Mouse (Mus musculus) intestine, postnatal 0 days (tissue): ENCODE measurements at regions not wholly inside any gene's neighbourhood (a gene's known extent, or its start where the extent isn't known, plus 50 kb on each side); places are given as distances from the start of the nearest gene placed in this dataset.

Experiments used
- ATAC-seq: fragments of 200-750 bp; cut with Nextera tagmentation; 2 replicates; pipeline ENCODE4 v1.8.0; 2017; ENCODE audit warnings: mild to moderate bottlenecking, moderate TSS enrichment, moderate library complexity
- H3K27ac ChIP-seq: fragments of 300-500 bp; sonication (generic); 2 replicates; pipeline ENCODE4 v1.5.1; 2014; ENCODE audit warnings: mild to moderate bottlenecking, low read depth, low read length, moderate library complexity
- H3K27me3 ChIP-seq: fragments of 300-500 bp; sonication (generic); replicated peaks from 2 replicates; pipeline ENCODE4 v1.6.1; 2014; ENCODE audit warnings: low read length, mixed read lengths; ENCODE audit not compliant: control insufficient read depth, insufficient read depth
- H3K36me3 ChIP-seq: fragments of 300-500 bp; sonication (generic); 2 replicates; pipeline ENCODE4 v1.6.1; 2014; ENCODE audit warnings: mild to moderate bottlenecking, moderate library complexity; ENCODE audit not compliant: control insufficient read depth, insufficient read depth
- H3K4me1 ChIP-seq: fragments of 300-500 bp; sonication (generic); replicated peaks from 2 replicates; pipeline ENCODE4 v1.6.1; 2014; ENCODE audit warnings: antibody characterized with exemption, low read length, mixed read lengths; ENCODE audit not compliant: control insufficient read depth, insufficient read depth
- H3K4me2 ChIP-seq: fragments of 300-500 bp; sonication (generic); replicated peaks from 2 replicates; pipeline ENCODE4 v1.6.1; 2014; ENCODE audit warnings: low read depth, mild to moderate bottlenecking, moderate library complexity
- H3K4me3 ChIP-seq: fragments of 300-500 bp; sonication (generic); 2 replicates; pipeline ENCODE4 v1.5.1; 2014; ENCODE audit warnings: low read depth, low read length
- H3K9ac ChIP-seq: fragments of 300-500 bp; sonication (generic); 2 replicates; pipeline ENCODE4 v1.6.1; 2014; ENCODE audit warnings: mild to moderate bottlenecking, low read depth, low read length
- H3K9me3 ChIP-seq: fragments of 300-500 bp; sonication (generic); 2 replicates; pipeline ENCODE4 v1.6.1; 2016; ENCODE audit warnings: mixed run types; ENCODE audit not compliant: control insufficient read depth
- CTCF ChIP-seq: sonication (generic); IDR thresholded peaks from 2 replicates; pipeline ENCODE4 v1.5.1; 2016; ENCODE audit warnings: low read depth, mild to moderate bottlenecking, control low read depth, antibody characterized with exemption, moderate library complexity
- WGBS: fragments of 180-500 bp; shearing (Covaris S2); extraction: QIAGEN DNeasy Blood & Tissue Kit; methylation state at CpG from one replicate; pipeline ENCODE4 v1.1.7; 2014; 5-methylcytosine and 5-hydroxymethylcytosine counted together

GRCm38 (mm10) chr5:50570701-50571100 lies 511.9 kb upstream of the Adgra3 start:
- no peak for TF ChIP-seq CTCF
- Histone ChIP-seq H3K4me3 (no peak overlapping the region), H3K27me3 (no peaks in the 10 kb centered on the region), H3K36me3 (no peaks in the 10 kb centered on the region), H3K9me3 (no peaks in the 10 kb centered on the region), H3K4me2 (no peak overlapping the region), H3K27ac (no peak overlapping the region), H3K9ac (no peak overlapping the region), H3K4me1 (no peaks in the 10 kb centered on the region)
- no peak for ATAC-seq
- 68% methylated on average over 5 of the region's 5 CpGs for WGBS

DNA sequence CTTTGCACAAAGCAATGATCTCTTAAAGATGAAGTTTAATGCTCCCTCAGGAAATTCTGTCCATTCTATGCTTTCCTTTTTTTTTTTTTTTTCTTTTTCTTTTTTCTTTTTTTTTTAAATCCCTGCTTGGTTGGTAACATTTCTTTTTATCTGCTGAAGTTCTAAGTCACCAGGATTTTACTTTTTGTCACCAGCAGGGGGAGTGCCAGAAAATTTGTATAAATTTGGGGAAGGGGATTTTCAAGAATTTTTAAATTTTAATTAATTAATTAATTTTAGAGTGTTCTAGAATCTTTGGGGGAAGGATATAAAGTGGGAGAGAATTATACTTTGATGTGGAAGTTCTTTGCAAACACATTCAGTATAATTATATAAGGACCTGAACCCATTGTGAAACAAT lies 492.3 kb upstream of the Adgra3 start:
- no peak overlapping the region for H3K9ac ChIP-seq
- no peaks in the 10 kb centered on the region for H3K4me1 ChIP-seq
- H3K4me2 ChIP-seq = no peak overlapping the region
- H3K9me3 ChIP-seq = no peaks in the 10 kb centered on the region
- no peak for ATAC-seq
- H3K4me3 ChIP-seq = no peak overlapping the region
- TF ChIP-seq CTCF = peak; percentile 25
- no peak overlapping the region for H3K27ac ChIP-seq
- H3K36me3 ChIP-seq = no peaks in the 10 kb centered on the region
- H3K27me3 ChIP-seq = no peaks in the 10 kb centered on the region

GRCm38 (mm10) chr5:50512539-50512938 lies 453.7 kb upstream of the Adgra3 start:
- Histone ChIP-seq H3K27ac (no peak overlapping the region), H3K36me3 (no peaks in the 10 kb centered on the region), H3K9me3 (no peaks in the 10 kb centered on the region), H3K9ac (no peak overlapping the region), H3K4me2 (no peak overlapping the region), H3K4me3 (no peak overlapping the region), H3K4me1 (no peaks in the 10 kb centered on the region), H3K27me3 (no peaks in the 10 kb centered on the region)
- WGBS = 69% methylated on average over 2 of the region's 2 CpGs
- ATAC-seq = no peak
- TF ChIP-seq CTCF = no peak

DNA sequence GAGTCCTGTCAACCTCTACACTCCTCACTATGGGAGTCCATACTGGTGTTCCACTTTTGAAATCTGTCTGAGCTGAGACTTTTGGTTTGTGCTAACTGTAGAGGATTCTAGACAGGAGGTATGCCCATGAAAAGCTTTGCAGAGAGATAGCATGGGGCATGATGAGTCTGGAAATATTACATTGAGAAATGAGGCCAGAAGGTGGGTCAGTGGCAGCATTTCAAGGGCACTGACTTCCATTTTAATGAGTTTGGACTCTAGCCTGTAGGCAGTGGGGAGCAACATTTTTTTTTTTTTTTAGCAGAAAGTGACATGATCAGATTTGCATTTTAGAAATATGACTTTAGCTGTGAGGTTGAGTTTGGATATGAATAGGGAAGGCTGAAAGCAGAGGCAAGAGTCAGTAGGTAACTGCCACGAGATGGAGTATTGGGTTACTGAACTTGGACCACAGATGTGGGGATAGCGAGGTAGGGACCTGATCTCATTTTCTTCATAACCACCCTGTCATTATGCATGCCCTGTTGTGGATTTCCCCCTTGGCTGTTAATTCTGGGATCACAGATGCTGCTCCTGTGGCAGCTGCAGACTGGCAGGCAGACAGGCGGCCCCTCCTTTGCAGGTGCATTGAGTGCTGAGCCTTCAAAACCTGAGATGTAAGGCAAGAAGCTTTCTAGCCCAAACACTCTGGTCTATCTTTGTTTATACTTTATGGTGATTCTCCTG lies 451.1 kb upstream of the Adgra3 start:
- no peaks in the 10 kb centered on the region for H3K36me3 ChIP-seq
- no peak overlapping the region for H3K9ac ChIP-seq
- WGBS = 80% methylated on average over 3 of the region's 3 CpGs
- H3K27ac ChIP-seq = no peak overlapping the region
- TF ChIP-seq CTCF = no peak
- no peaks in the 10 kb centered on the region for H3K27me3 ChIP-seq
- no peaks in the 10 kb centered on the region for H3K9me3 ChIP-seq
- ATAC-seq = no peak
- no peaks in the 10 kb centered on the region for H3K4me1 ChIP-seq
- H3K4me3 ChIP-seq = no peak overlapping the region
- H3K4me2 ChIP-seq = no peak overlapping the region

DNA sequence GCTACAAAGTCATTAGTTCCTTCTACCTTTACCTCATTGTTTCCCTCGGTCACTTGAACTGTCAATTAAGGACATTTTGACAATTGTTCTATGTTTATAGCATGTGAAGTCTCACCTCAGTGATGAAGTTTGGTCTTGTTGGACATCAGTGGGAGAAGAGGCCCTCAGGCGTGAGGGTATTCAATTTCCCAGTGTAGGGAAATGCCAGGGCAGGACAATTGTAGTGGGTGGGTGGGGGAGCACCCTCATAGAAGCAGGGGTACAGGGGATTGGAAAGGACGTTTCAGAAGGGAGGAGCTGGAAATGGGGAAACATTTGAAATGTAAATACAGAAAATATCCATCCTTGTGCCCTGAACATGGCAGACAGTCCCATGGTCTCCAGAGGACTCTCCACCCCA lies 431.4 kb upstream of the Adgra3 start:
- H3K27me3 ChIP-seq = no peaks in the 10 kb centered on the region
- H3K4me1 ChIP-seq = no peaks in the 10 kb centered on the region
- no peak overlapping the region for H3K4me2 ChIP-seq
- 65% methylated on average over 3 of the region's 3 CpGs for WGBS
- TF ChIP-seq CTCF = no peak
- H3K9me3 ChIP-seq = no peaks in the 10 kb centered on the region
- H3K27ac ChIP-seq = no peak overlapping the region
- H3K36me3 ChIP-seq = no peaks in the 10 kb centered on the region
- ATAC-seq = no peak
- no peak overlapping the region for H3K4me3 ChIP-seq
- H3K9ac ChIP-seq = no peak overlapping the region

DNA sequence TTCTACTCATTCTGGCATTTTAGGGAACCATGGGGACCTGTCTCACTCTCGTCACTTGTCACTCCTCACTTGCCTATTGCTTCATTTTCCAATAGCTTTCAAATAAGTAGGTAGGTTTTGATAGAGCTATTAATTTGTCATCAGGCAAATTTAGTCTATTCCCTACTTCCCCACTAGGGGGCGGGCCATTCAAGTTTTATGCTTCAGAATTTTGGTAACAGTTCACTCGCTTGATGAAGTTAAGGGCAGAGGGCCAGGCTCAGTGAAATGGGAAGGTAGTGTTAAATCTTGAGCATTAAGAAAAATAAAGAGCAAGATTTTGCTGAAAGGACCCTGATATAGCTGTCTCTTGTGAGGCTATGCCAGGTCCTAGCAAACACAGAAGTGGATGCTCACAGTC lies 418.2 kb upstream of the Adgra3 start:
- Histone ChIP-seq H3K36me3 (no peaks in the 10 kb centered on the region), H3K27me3 (no peaks in the 10 kb centered on the region), H3K9me3 (no peaks in the 10 kb centered on the region), H3K4me2 (no peak overlapping the region), H3K27ac (no peak overlapping the region), H3K9ac (no peak overlapping the region), H3K4me3 (no peak overlapping the region), H3K4me1 (no peaks in the 10 kb centered on the region)
- ATAC-seq = no peak
- WGBS = 18% methylated on average over 3 of the region's 3 CpGs
- TF ChIP-seq CTCF = peak; percentile 76

GRCm38 (mm10) chr5:50461491-50461890 lies 402.7 kb upstream of the Adgra3 start:
- WGBS = 86% methylated on average over 3 of the region's 3 CpGs
- ATAC-seq = no peak

More at GRCm38 (mm10) chr5:50461491-50461890, 402.7 kb upstream of the Adgra3 start:
- Histone ChIP-seq H3K4me3 (no peak overlapping the region), H3K36me3 (no peaks in the 10 kb centered on the region), H3K4me2 (no peak overlapping the region), H3K27me3 (no peaks in the 10 kb centered on the region), H3K9ac (no peak overlapping the region), H3K4me1 (no peaks in the 10 kb centered on the region), H3K9me3 (no peaks in the 10 kb centered on the region), H3K27ac (no peak overlapping the region)
- TF ChIP-seq CTCF = no peak
